Mouse (Mus musculus) heart, embryonic 15.5 days (tissue): ENCODE measurements around the gene Gpx4. TPM values are rescaled to one million over a fixed set of nuclear protein-coding genes. Genes with fewer than 3 reads are reported as not detected.
A peak's percentile ranks its signal among the peaks of the same experiment; 100 is the strongest.

Source experiments
- ATAC-seq: fragments of 200-750 bp; cut with Nextera tagmentation; replicated peaks from 2 replicates; pipeline ENCODE4 v1.8.0; 2017; ENCODE audit warnings: low read depth, moderate TSS enrichment; ENCODE audit not compliant: insufficient number of reproducible peaks, insufficient read depth, low FRiP score
- H3K27ac ChIP-seq: fragments of 300-500 bp; sonication (generic); 2 replicates; pipeline ENCODE4 v1.5.1; 2015; ENCODE audit warnings: mild to moderate bottlenecking, inconsistent platforms
- H3K27me3 ChIP-seq: fragments of 300-500 bp; sonication (generic); 2 replicates; pipeline ENCODE4 v1.6.1; 2015; ENCODE audit warnings: inconsistent platforms
- H3K36me3 ChIP-seq: fragments of 300-500 bp; sonication (generic); 2 replicates; pipeline ENCODE4 v1.6.1; 2015; ENCODE audit warnings: mild to moderate bottlenecking, inconsistent platforms
- H3K4me1 ChIP-seq: fragments of 300-500 bp; sonication (generic); replicated peaks from 2 replicates; pipeline ENCODE4 v1.6.1; 2015; ENCODE audit warnings: inconsistent platforms
- H3K4me2 ChIP-seq: fragments of 300-500 bp; sonication (generic); 2 replicates; pipeline ENCODE4 v1.6.1; 2015; ENCODE audit warnings: inconsistent platforms, mild to moderate bottlenecking, moderate library complexity
- H3K4me3 ChIP-seq: fragments of 300-500 bp; sonication (generic); 2 replicates; pipeline ENCODE4 v1.5.1; 2015; ENCODE audit warnings: mild to moderate bottlenecking, inconsistent platforms
- H3K9ac ChIP-seq: fragments of 300-500 bp; sonication (generic); 2 replicates; pipeline ENCODE4 v1.6.1; 2015; ENCODE audit warnings: mild to moderate bottlenecking, inconsistent platforms
- H3K9me3 ChIP-seq: fragments of 300-500 bp; sonication (generic); replicated peaks from 2 replicates; pipeline ENCODE4 v1.6.1; 2016; ENCODE audit warnings: inconsistent platforms
- WGBS: fragments of 180-500 bp; shearing (Covaris S2); methylation state at CpG from one replicate; pipeline ENCODE4 v1.1.7; 2015; ENCODE audit warnings: mixed read lengths; 5-methylcytosine and 5-hydroxymethylcytosine counted together
- polyA plus RNA-seq: library from polyadenylated mRNA; unstranded; fragments of >200 nt; fragmentation: Nextera tagmentation; extraction: Ambion mirVana; gene quantifications from 2 replicates; pipeline ENCODE4 v1.2.1, GENCODE M21; 2015

Gpx4 gene
- polyA plus RNA-seq: 628 and 658 TPM in 2 replicates

- 63% methylated on average over 9 of the region's 9 CpGs for WGBS
- no peaks in the 10 kb centered on the region for H3K9me3 ChIP-seq
- no peak within 1 kb of the TSS for H3K4me3 ChIP-seq
- no peaks in the 10 kb centered on the region for H3K36me3 ChIP-seq
- H3K27me3 ChIP-seq: no peaks in the 10 kb centered on the region
- no peak within 1 kb of the TSS for H3K27ac ChIP-seq
- H3K4me1 ChIP-seq: peaks cover 29% of the 10 kb centered on the region
- no peak for ATAC-seq
- no peak within 1 kb of the TSS for H3K9ac ChIP-seq
- H3K4me2 ChIP-seq: no peak within 1 kb of the TSS
These were observed at the start of gene Gpx4 for GRCm38 (mm10) chr10:80047041-80047565. Gpx4 (plus strand) TSS chr10:80047166.

DNA sequence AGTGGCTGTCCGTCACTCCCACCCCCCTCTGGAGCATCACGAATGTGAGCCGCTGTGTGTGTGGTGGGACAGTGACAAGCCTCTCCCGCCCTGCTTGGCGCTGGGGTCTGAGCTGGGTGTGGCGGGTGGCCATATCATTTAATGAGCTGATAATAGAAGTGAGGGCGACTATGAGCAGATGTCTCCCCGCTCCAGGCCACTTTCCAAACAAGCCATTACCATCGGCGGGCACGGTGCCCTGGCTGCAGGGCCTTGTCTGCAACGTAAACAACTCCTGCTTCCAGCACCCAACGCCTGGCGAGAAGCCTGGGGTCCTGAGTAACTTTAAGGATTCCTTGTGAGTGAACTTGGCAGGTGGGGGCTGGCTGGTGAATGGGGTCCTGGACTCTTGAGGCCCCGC is 49.1 kb upstream of the Gpx4 start:
- no peak; the same call in 1 of the 2 replicates for ATAC-seq
- H3K9me3 ChIP-seq: no peaks in the 10 kb centered on the region
- no peak overlapping the region for H3K9ac ChIP-seq
- H3K4me2 ChIP-seq: peak overlapping the region; percentile 82
- peak overlapping the region; percentile 59 for H3K4me3 ChIP-seq
- H3K36me3 ChIP-seq: peaks cover 30% of the 10 kb centered on the region
- peaks cover 10% of the 10 kb centered on the region for H3K27me3 ChIP-seq
- H3K27ac ChIP-seq: peak overlapping the region; percentile 42; the same call in 1 of the 2 replicates
- WGBS: 9% methylated on average over 15 of the region's 15 CpGs
- peaks cover 33% of the 10 kb centered on the region for H3K4me1 ChIP-seq

- ATAC-seq: no peak
- Histone ChIP-seq H3K4me2 (no peak overlapping the region), H3K9ac (no peak overlapping the region), H3K9me3 (no peaks in the 10 kb centered on the region), H3K4me1 (peaks cover 27% of the 10 kb centered on the region), H3K4me3 (no peak overlapping the region), H3K27me3 (peaks cover 15% of the 10 kb centered on the region), H3K36me3 (no peaks in the 10 kb centered on the region), H3K27ac (no peak overlapping the region)
- WGBS: 82% methylated on average over 9 of the region's 9 CpGs
These were observed 45.0 kb upstream of the Gpx4 start for GRCm38 (mm10) chr10:80001945-80002344.

DNA sequence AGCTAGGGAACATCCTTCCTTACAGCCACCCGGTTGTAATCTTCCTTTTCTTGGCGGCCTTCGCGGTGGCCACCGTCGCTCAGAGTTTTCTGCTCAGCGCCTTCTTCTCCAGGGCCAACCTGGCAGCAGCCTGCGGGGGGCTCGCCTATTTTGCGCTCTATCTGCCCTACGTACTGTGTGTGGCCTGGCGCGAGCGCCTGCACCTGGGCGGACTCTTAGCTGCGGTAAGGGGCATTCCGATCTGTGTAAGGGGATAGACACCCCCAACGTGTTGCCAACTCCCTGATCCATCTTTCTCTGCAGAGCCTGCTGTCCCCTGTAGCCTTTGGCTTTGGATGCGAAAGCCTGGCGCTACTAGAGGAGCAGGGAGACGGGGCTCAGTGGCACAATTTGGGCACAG is 44.1 kb upstream of the Gpx4 start:
- no peak for ATAC-seq
- H3K27me3 ChIP-seq: peaks cover 15% of the 10 kb centered on the region
- peaks cover 18% of the 10 kb centered on the region for H3K4me1 ChIP-seq
- H3K4me3 ChIP-seq: no peak overlapping the region
- H3K4me2 ChIP-seq: no peak overlapping the region
- no peaks in the 10 kb centered on the region for H3K9me3 ChIP-seq
- no peak overlapping the region for H3K27ac ChIP-seq
- H3K9ac ChIP-seq: no peak overlapping the region
- WGBS: 30% methylated on average over 21 of the region's 21 CpGs
- no peaks in the 10 kb centered on the region for H3K36me3 ChIP-seq

- no peak overlapping the region for H3K9ac ChIP-seq
These were observed 43.4 kb upstream of the Gpx4 start for GRCm38 (mm10) chr10:80003374-80004232.

DNA sequence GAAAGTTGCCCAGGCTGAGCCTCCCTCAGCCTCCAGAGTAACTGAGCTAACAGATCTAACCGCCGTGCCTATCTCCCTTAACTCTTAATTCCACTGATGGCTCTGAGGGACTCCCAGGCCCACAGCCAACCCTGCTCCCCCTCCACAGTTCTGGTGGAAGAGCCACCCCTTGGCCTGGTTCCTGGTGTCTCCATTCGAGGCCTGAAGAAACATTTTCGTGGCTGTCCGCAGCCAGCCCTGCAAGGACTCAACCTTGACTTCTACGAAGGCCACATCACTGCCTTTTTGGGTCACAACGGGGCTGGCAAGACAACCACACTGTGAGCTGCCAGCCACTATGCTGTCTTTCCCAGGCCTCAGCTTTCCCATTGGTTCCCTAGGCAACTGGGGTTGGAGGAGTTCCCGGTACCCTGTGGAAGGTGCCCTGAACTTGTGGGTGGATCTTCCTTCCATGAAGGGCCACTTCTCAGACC is 42.7 kb upstream of the Gpx4 start:
- no peak overlapping the region for H3K27ac ChIP-seq
- no peaks in the 10 kb centered on the region for H3K9me3 ChIP-seq
- 0 out of 2 replicates have a peak, but pooled peaks cover 4% of the 10 kb centered on the region for H3K36me3 ChIP-seq
- no peak overlapping the region for H3K4me2 ChIP-seq
- no peak overlapping the region for H3K4me3 ChIP-seq
- H3K27me3 ChIP-seq: peaks cover 15% of the 10 kb centered on the region
- H3K9ac ChIP-seq: no peak overlapping the region
- 74% methylated on average over 8 of the region's 8 CpGs for WGBS
- peaks cover 11% of the 10 kb centered on the region for H3K4me1 ChIP-seq
- ATAC-seq: no peak

More at GRCm38 (mm10) chr10:80003374-80004232, 43.4 kb upstream of the Gpx4 start:
- Histone ChIP-seq H3K9me3 (no peaks in the 10 kb centered on the region), H3K4me2 (no peak overlapping the region), H3K27ac (no peak overlapping the region), H3K27me3 (peaks cover 15% of the 10 kb centered on the region), H3K4me3 (no peak overlapping the region), H3K4me1 (peaks cover 11% of the 10 kb centered on the region), H3K36me3 (no peaks in the 10 kb centered on the region)
- 55% methylated on average over 9 of the region's 9 CpGs for WGBS
- ATAC-seq: no peak

- Histone ChIP-seq H3K4me2 (no peak overlapping the region), H3K27ac (no peak overlapping the region), H3K27me3 (peaks cover 36% of the 10 kb centered on the region), H3K9ac (no peak overlapping the region), H3K36me3 (peaks cover 29% of the 10 kb centered on the region), H3K9me3 (0 out of 2 replicates have a peak, but pooled peaks cover 8% of the 10 kb centered on the region), H3K4me1 (peaks cover 9% of the 10 kb centered on the region), H3K4me3 (no peak overlapping the region)
- WGBS: 86% methylated on average over 6 of the region's 6 CpGs
- no peak for ATAC-seq
These were observed 35.2 kb upstream of the Gpx4 start for GRCm38 (mm10) chr10:80011740-80012139.

DNA sequence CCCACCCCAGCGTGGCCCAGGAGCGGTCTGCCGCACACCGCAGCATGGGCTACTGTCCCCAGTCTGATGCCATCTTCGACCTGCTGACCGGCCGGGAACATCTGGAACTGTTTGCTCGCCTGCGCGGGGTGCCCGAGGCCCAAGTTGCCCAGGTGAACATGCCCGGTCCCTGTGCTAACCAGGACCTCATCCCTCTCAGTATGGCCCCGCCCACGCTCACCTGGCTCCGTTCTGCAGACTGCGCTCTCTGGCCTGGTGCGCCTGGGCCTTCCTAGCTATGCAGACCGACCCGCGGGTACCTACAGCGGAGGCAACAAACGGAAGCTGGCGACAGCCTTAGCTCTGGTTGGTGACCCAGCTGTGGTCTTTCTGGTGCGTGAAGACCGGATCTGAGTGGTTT is 33.4 kb upstream of the Gpx4 start:
- Histone ChIP-seq H3K9me3 (0 out of 2 replicates have a peak, but pooled peaks cover 8% of the 10 kb centered on the region), H3K4me3 (no peak overlapping the region), H3K27ac (no peak overlapping the region), H3K4me1 (peaks cover 10% of the 10 kb centered on the region), H3K4me2 (no peak overlapping the region), H3K9ac (no peak overlapping the region), H3K27me3 (peaks cover 39% of the 10 kb centered on the region), H3K36me3 (peaks cover 29% of the 10 kb centered on the region)
- WGBS: 48% methylated on average over 25 of the region's 25 CpGs
- no peak for ATAC-seq

DNA sequence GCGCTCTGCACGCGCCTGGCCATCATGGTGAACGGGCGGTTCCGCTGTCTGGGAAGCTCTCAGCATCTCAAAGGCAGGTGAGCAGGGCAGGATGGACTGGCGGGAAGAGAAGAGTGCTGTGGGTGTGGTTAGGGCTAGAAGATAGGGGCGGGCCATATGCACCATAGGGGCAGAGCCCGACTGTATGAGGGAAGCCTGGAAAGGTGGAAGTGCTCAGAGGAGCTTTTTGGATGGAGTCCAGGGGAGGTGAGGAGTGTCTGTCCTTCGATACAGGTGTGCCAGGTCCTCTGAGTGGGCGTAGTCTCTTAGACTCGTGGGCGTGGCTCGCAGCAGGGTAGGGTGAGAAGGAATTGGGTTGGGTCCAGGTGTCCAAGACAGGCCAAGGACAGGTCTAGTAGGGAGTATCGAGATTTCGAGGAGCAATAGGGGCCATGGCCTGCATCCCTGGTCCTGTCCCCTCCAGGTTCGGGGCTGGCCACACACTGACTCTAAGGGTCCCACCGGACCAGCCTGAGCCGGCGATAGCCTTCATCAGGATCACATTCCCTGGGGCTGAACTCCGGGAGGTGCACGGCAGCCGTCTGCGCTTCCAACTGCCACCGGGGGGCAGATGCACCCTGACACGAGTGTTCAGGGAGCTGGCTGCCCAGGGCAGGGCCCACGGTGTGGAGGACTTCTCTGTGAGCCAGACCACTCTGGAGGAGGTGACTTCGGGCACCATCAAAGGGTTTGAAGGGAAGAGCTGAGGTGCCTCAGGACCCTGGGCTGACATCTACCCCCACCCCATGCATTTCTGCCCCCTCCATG is 32.3 kb upstream of the Gpx4 start:
- no peak overlapping the region for H3K9ac ChIP-seq
- H3K36me3 ChIP-seq: peaks cover 21% of the 10 kb centered on the region
- WGBS: 30% methylated on average over 28 of the region's 28 CpGs
- no peak overlapping the region for H3K27ac ChIP-seq
- peaks cover 39% of the 10 kb centered on the region for H3K27me3 ChIP-seq
- no peak for ATAC-seq
- H3K4me3 ChIP-seq: no peak overlapping the region
- H3K4me1 ChIP-seq: peaks cover 21% of the 10 kb centered on the region
- H3K4me2 ChIP-seq: no peak overlapping the region
- H3K9me3 ChIP-seq: 0 out of 2 replicates have a peak, but pooled peaks cover 8% of the 10 kb centered on the region

- no peak overlapping the region for H3K27ac ChIP-seq
- peaks cover 12% of the 10 kb centered on the region for H3K36me3 ChIP-seq
- H3K4me2 ChIP-seq: no peak overlapping the region
- no peak for ATAC-seq
- WGBS: 67% methylated on average over 10 of the region's 10 CpGs
- no peak overlapping the region for H3K4me3 ChIP-seq
- H3K9me3 ChIP-seq: 0 out of 2 replicates have a peak, but pooled peaks cover 8% of the 10 kb centered on the region
- peaks cover 29% of the 10 kb centered on the region for H3K4me1 ChIP-seq
- H3K27me3 ChIP-seq: peaks cover 39% of the 10 kb centered on the region
- no peak overlapping the region for H3K9ac ChIP-seq
These were observed 31.4 kb upstream of the Gpx4 start for GRCm38 (mm10) chr10:80015583-80015982.

DNA sequence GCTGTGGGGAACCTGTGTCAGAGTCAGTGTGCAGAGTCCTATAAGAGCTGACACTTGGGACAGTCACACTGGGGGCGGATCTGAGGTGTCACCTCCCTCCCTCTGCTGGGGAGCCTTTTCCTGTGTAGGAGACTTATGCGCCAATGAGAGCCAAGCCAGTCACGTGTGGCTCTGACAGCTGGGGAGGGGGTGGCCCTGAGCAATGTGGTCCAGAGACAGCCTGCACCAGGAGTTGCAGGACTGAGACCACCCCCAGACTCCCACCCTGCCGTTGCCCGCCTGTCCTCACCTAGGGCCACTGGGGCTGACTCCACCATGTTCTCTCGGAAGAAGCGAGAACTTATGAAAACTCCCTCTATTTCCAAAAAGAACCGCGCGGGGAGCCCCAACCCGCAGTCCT is 30.5 kb upstream of the Gpx4 start, which contains the start of gene Arhgap45:
Arhgap45 (plus strand) TSS at position 143 of the 400 bp plus-strand sequence.
- peaks cover 30% of the 10 kb centered on the region for H3K4me1 ChIP-seq

More for the DNA sequence above, 30.5 kb upstream of the Gpx4 start, which contains the start of gene Arhgap45:
- peaks cover 5% of the 10 kb centered on the region; the same call in 1 of the 2 replicates for H3K36me3 ChIP-seq
- peak within 1 kb of the TSS; percentile 27; the same call in 1 of the 2 replicates for H3K27ac ChIP-seq
- H3K27me3 ChIP-seq: peaks cover 39% of the 10 kb centered on the region
- no peak within 1 kb of the TSS for H3K9ac ChIP-seq
- no peak for ATAC-seq
- H3K4me3 ChIP-seq: peak within 1 kb of the TSS; percentile 32
- WGBS: 56% methylated on average over 11 of the region's 11 CpGs
- no peaks in the 10 kb centered on the region for H3K9me3 ChIP-seq
- no peak within 1 kb of the TSS; the same call in 1 of the 2 replicates for H3K4me2 ChIP-seq
